Mouse (Mus musculus): ENCODE data around the gene Pacsin2. TPM values are rescaled to one million over a fixed set of nuclear protein-coding genes. Genes with fewer than 3 reads are reported as not detected.
A peak's percentile ranks its signal among the peaks of the same experiment; 100 is the strongest.

Pacsin2 gene
- total RNA-seq (2012; rRNA removed) (47.9 and 48.4 TPM in 2 replicates), total RNA-seq (2014; rRNA removed) (53.6 and 53.7 TPM in 2 replicates), polyA plus RNA-seq (2012; ENCODE audit: insufficient read length, low read depth) (85.5 and 99.3 TPM in 2 replicates)

- H3K27ac ChIP-seq (ENCODE audit: insufficient read depth, low read depth), result 0 out of 2 replicates have a peak within 1 kb of the TSS, but pooled peaks have one; percentile 19
- in situ Hi-C loops (cut with MboI; ENCODE audit: low pct_ligation_motif_present, low pct_unique_long_range_greater_than_20kb, low sequenced_read_pairs), result no loop called here
These were observed at the start of gene Pacsin2 for GRCm38 (mm10) chr15:83464083-83464904. Pacsin2 (minus strand) TSS chr15:83464606.

More at GRCm38 (mm10) chr15:83464083-83464904, at the start of gene Pacsin2:
- no peaks in the 10 kb centered on the region for H3K9me3 ChIP-seq (replicated peaks; ENCODE audit: low read length)
- H3K79me2 ChIP-seq (replicated peaks; ENCODE audit: control insufficient read depth, extremely low read depth, insufficient read depth, poor library complexity, severe bottlenecking), result peaks cover 15% of the 10 kb centered on the region
- no peaks in the 10 kb centered on the region for H3K27me3 ChIP-seq (replicated peaks)
- DNase-seq (ENCODE audit: extremely low read depth), result peak; percentile 98
- H3K4me3 ChIP-seq (replicated peaks in 1 of 3; ENCODE audit: low read depth in 2 of 3, low read length in 2 of 3, poor library complexity in 1 of 3), result peak within 1 kb of the TSS; percentile 81 to 91 (median 88)
- peak within 1 kb of the TSS; percentile 98 for H3K4me2 ChIP-seq (ENCODE audit: insufficient read depth, low read depth, poor library complexity, severe bottlenecking)
- H3K4me1 ChIP-seq (ENCODE audit: control insufficient read depth in 1 of 2, insufficient read depth in 2 of 2), result peaks cover 6 to 46% of the 10 kb centered on the region in 2 experiments
- peak within 1 kb of the TSS; percentile 92 for H3K9ac ChIP-seq (ENCODE audit: insufficient read depth, low read depth)
- TF ChIP-seq ZNF384 (IDR thresholded peaks at IDR 0.05; ENCODE audit: low read depth, low read length), result peak; percentile 87
- TF ChIP-seq CHD1 (IDR thresholded peaks at IDR 0.05; ENCODE audit: low read depth, low read length), result no peak
- no peak for TF ChIP-seq SIN3A (IDR thresholded peaks at IDR 0.05; ENCODE audit: low read length)
- TF ChIP-seq POLR2A (IDR thresholded peaks at IDR 0.05; ENCODE audit: low read depth, low read length), result peak; percentile 84
- TF ChIP-seq TBP (conservative IDR thresholded peaks at IDR 0.05; ENCODE audit: low read depth, low read length), result peak; percentile 94
- TF ChIP-seq POLR2AphosphoS2 (IDR thresholded peaks at IDR 0.05; ENCODE audit: low read depth, low read length), result no peak
- no peak for TF ChIP-seq ZC3H11A (IDR thresholded peaks at IDR 0.05; ENCODE audit: low read depth, low read length)
- no peak for TF ChIP-seq E2F4 (IDR thresholded peaks at IDR 0.05; ENCODE audit: insufficient replicate concordance, low read depth, low read length)
- no peak for TF ChIP-seq EP300 (IDR thresholded peaks at IDR 0.05; ENCODE audit: low read length)
- peak; percentile 28; the same call in 1 of the 2 replicates for TF ChIP-seq MYC (IDR thresholded peaks at IDR 0.05; ENCODE audit: low read depth, low read length)
- TF ChIP-seq SMC3 (IDR thresholded peaks at IDR 0.05; ENCODE audit: low read depth, low read length), result no peak
- peak; percentile 52; the same call in 1 of the 2 replicates for TF ChIP-seq ZMIZ1 (IDR thresholded peaks at IDR 0.05; ENCODE audit: low read depth, low read length)
- TF ChIP-seq BHLHE40 (IDR thresholded peaks at IDR 0.05; ENCODE audit: low read depth, low read length), result no peak
- no peak for TF ChIP-seq USF1 (IDR thresholded peaks at IDR 0.05; ENCODE audit: low read depth, low read length)
- TF ChIP-seq GABPA (IDR thresholded peaks at IDR 0.05; ENCODE audit: insufficient replicate concordance, low read depth, low read length), result no peak
- TF ChIP-seq USF2 (conservative IDR thresholded peaks at IDR 0.05; ENCODE audit: low read depth, low read length), result no peak
- no peak for TF ChIP-seq MAX (IDR thresholded peaks at IDR 0.05; ENCODE audit: low read length)
- TF ChIP-seq ETS1 (conservative IDR thresholded peaks at IDR 0.05; ENCODE audit: low read depth, low read length), result no peak
- no peak for TF ChIP-seq RAD21 (IDR thresholded peaks at IDR 0.05; ENCODE audit: low read depth, low read length)
- TF ChIP-seq IRF4 (IDR thresholded peaks at IDR 0.05; ENCODE audit: low read depth, low read length), result peak; percentile 3; the same call in 1 of the 2 replicates
- no peak for TF ChIP-seq CTCF (conservative IDR thresholded peaks at IDR 0.05 in 1 of 2, IDR thresholded peaks at IDR 0.05 in 1 of 2; ENCODE audit: low read depth in 2 of 2, low read length in 2 of 2)
- TF ChIP-seq KAT2A (IDR thresholded peaks at IDR 0.05; ENCODE audit: insufficient replicate concordance, low read length), result no peak
- 0 out of 2 replicates have a peak, but pooled peaks have one; percentile 52 for TF ChIP-seq MXI1 (IDR thresholded peaks at IDR 0.05; ENCODE audit: low read depth, low read length)
- TF ChIP-seq NRF1 (IDR thresholded peaks at IDR 0.05; ENCODE audit: low read depth, low read length), result peak; percentile 24; the same call in 1 of the 2 replicates
- TF ChIP-seq MEF2A (IDR thresholded peaks at IDR 0.05; ENCODE audit: borderline replicate concordance, low read depth, low read length), result no peak
- TF ChIP-seq NELFE (IDR thresholded peaks at IDR 0.05; ENCODE audit: low read depth, low read length), result peak; percentile 37; the same call in 1 of the 2 replicates
- peak; percentile 73 for TF ChIP-seq CHD2 (IDR thresholded peaks at IDR 0.05; ENCODE audit: low read length)
- no peak for TF ChIP-seq MAFK (IDR thresholded peaks at IDR 0.05; ENCODE audit: insufficient replicate concordance, low read length)
- TF ChIP-seq JUN (IDR thresholded peaks at IDR 0.05; ENCODE audit: insufficient read depth, low read depth, low read length), result no peak
- no peak for TF ChIP-seq MAZ (IDR thresholded peaks at IDR 0.05; ENCODE audit: low read depth, low read length)
- no peak for TF ChIP-seq JUND (conservative IDR thresholded peaks at IDR 0.05; ENCODE audit: low read depth, low read length)
- peak; percentile 77 for TF ChIP-seq TCF12 (IDR thresholded peaks at IDR 0.05; ENCODE audit: low read depth, low read length)
- TF ChIP-seq ELF1 (IDR thresholded peaks at IDR 0.05; ENCODE audit: low read depth, low read length), result peak; percentile 48
- no peak for TF ChIP-seq RCOR1 (conservative IDR thresholded peaks at IDR 0.05; ENCODE audit: low read depth, low read length)
- no peak; the same call in 1 of the 2 replicates for TF ChIP-seq HCFC1 (IDR thresholded peaks at IDR 0.05; ENCODE audit: low read depth, low read length)
- no peak for TF ChIP-seq ZKSCAN1 (IDR thresholded peaks at IDR 0.05; ENCODE audit: borderline replicate concordance, low read depth, low read length)
- TF ChIP-seq UBTF (IDR thresholded peaks at IDR 0.05; ENCODE audit: low read depth, low read length), result peak; percentile 87; the same call in 1 of the 2 replicates
- TF ChIP-seq PAX5 (IDR thresholded peaks at IDR 0.05; ENCODE audit: low read length), result no peak
- dilution Hi-C loops (cut with MboI; ENCODE audit: extremely low pct_ligation_motif_present, extremely low pct_unique_long_range_greater_than_20kb, low sequenced_read_pairs), result no loop called here
- peaks cover 0 to 13% of the 10 kb centered on the region in 2 experiments for H3K36me3 ChIP-seq (replicated peaks in 1 of 2; ENCODE audit: control insufficient read depth in 1 of 2, insufficient read depth in 1 of 2, low read length in 1 of 2)

Measured in CH12.LX (cell line).